Mouse (Mus musculus) frontal cortex, postnatal 10 days (tissue): ENCODE data around the gene Olfr981.
"Not testable (repeated sequence)": the region's sequence is repeated elsewhere in the genome, so short reads cannot be mapped to it uniquely, and the experiment has no call there.

Experiments used
- DNase-seq, 2 experiments: peaks; one replicate each; pipeline ENCODE4 v3.0.0; 2022; ENCODE audit warnings: low spot score in 2 of 2, mixed read lengths in 1 of 2

Olfr981 gene

GRCm38 (mm10) chr9:40021164-40021563 is at the start of gene Olfr981:
Gene Olfr981 (plus strand): TSS chr9:40021464.
- DNase-seq: no peak

DNA sequence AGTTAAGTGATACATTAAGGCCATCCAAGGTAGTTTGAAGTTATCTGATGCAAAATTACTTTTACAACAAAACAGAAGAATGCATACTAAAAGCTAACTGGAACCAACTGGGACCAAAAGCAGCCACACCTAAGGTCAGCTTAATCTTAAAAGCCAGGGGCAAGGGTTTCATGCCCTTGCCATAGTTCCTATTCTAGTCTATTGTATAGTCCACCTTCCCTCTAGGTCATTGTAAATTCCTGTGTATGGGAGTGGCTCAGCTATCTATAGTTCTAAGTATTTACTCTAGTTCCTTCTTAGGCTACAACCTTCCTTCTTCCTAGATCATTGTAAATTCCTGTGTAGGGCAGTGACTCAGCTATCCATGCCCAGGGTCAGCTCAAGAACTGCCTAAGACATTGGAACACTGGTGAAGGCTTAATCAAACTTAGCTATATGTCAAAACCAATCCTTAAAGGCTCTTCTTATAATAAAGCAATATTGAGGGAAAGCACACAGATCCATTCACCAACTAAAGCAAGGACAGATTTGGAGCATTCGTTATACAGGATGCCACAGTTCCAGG is 44.6 kb upstream of the Olfr981 start:
- not testable (repeated sequence) for DNase-seq

GRCm38 (mm10) chr9:39991813-39992212 is 29.5 kb upstream of the Olfr981 start, which contains the start of gene Olfr978:
Gene Olfr978 (plus strand): TSS chr9:39992113.
- DNase-seq: no peak

GRCm38 (mm10) chr9:40003365-40003764 is 17.9 kb upstream of the Olfr981 start, which contains the start of gene Olfr979:
Gene Olfr979 (minus strand): TSS chr9:40003465.
- no peak for DNase-seq

DNA sequence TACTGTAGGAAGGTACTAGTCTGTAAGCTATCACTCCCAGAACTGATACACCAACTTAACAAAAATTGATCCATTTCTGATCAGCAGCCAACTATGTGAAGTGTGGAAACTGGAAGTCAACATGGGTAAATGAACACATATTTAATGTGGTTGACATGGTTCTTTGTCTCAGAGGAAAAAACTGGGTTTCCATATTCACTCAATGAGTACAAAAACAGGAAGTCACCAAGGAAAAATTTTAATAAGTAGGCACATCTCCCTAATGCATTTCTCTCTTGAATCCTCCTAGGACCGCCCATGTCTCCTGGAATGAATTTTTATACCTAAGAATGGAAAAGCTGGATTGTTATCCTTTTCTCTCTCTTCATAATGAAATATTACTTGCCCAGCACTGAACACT is 11.8 kb upstream of the Olfr981 start, which contains the start of gene Olfr980:
TSS of gene Olfr980 (minus strand) at position 101 of the 400 bp plus-strand sequence.
- no peak for DNase-seq

GRCm38 (mm10) chr9:40050138-40050537 is 28.9 kb downstream of the Olfr981 start:
- no peak for DNase-seq

DNA sequence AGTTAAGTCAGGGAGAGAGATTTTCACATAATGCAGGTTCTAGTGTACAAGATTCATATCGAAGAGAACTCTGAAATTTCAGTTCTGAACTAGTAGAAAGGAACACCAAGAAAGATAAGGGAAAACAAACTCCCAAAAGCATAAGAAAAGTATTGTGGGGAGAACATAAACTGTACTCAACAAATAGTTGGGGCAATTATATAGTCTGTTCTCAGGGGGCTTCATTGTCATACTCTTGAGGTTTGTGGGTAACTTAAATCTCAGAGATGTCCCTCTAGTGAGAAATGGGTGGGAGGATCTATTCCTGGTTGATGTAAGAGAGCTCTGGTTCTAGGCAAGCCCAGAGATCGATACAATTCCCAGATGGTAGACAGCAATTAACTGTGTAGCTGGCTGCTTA is 52.3 kb downstream of the Olfr981 start, which contains the start of gene Olfr982:
TSS of gene Olfr982 (plus strand) at position 301 of the 400 bp plus-strand sequence.
- DNase-seq: no peak
